Mouse (Mus musculus): ENCODE results near the gene Zkscan5.

DNA sequence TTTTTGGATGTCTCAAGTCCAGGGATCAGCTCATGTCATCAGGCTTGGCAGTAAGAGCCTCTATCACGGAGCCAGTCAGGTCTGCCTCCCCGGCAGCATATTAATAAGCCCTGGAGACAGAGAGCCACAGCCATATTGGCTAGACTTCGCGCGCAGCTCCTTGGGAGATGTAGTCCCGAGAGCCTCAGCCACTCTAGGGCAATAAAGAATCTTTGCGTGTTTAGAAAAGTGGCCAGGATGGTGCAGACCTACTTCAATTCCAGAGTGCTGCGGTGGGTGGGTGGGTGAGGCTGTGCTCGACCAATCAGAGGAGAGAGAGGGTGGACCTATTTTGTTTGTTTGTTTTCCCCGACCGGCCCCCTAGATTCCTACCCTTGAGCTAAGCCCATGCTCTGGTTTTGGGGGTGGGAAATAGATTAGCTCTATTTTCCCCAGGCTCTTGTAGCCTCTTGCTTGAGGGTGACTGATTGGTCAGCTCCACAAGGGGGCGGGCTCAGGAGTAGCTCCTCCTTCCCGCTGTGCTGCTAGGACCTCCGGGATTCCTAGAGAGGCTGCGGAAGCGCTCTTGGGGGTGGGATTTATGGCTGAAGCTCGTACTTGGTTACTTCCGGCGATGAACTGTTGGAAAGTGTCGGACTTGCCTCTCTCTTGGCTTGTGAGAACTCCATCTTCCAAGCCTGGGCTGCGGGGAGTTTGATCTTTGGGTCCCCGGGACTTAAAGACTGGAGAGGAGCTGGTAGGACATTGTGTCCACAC lies at the start of gene Zkscan5:
- no peak for TF ChIP-seq CTCF (IDR thresholded peaks at IDR 0.05; ENCODE audit: low read depth, low read length)
- peak; percentile 1; the same call in 1 of the 2 replicates for TF ChIP-seq POLR2A (IDR thresholded peaks at IDR 0.05; ENCODE audit: borderline replicate concordance, low read depth, low read length)
